Mouse (Mus musculus) limb, embryonic 12.5 days (tissue): ENCODE measurements around the gene Hist1h2ak. TPM values are rescaled to one million over a fixed set of nuclear protein-coding genes. Genes with fewer than 3 reads are reported as not detected.
"Not testable (repeated sequence)": the region's sequence is repeated elsewhere in the genome, so short reads cannot be mapped to it uniquely, and the experiment has no call there.

Experiments used
- ATAC-seq: fragments of 200-750 bp; cut with Nextera tagmentation; 2 replicates; pipeline ENCODE4 v1.8.0; 2017; ENCODE audit warnings: low read depth, moderate TSS enrichment; ENCODE audit not compliant: insufficient number of reproducible peaks, insufficient read depth, low FRiP score, low TSS enrichment
- H3K27ac ChIP-seq: fragments of 300-500 bp; sonication (generic); 2 replicates; pipeline ENCODE4 v1.5.1; 2016; ENCODE audit warnings: mild to moderate bottlenecking, moderate library complexity
- H3K27me3 ChIP-seq: fragments of 300-500 bp; sonication (generic); 2 replicates; pipeline ENCODE4 v1.6.1; 2016; ENCODE audit warnings: mild to moderate bottlenecking, moderate library complexity
- H3K36me3 ChIP-seq: fragments of 300-500 bp; sonication (generic); 2 replicates; pipeline ENCODE4 v1.6.1; 2016; ENCODE audit warnings: mild to moderate bottlenecking, moderate library complexity
- H3K4me1 ChIP-seq: fragments of 300-500 bp; sonication (generic); replicated peaks from 2 replicates; pipeline ENCODE4 v1.6.1; 2016
- H3K4me2 ChIP-seq: fragments of 300-500 bp; sonication (generic); 2 replicates; pipeline ENCODE4 v1.6.1; 2016; ENCODE audit warnings: mild to moderate bottlenecking, moderate library complexity
- H3K4me3 ChIP-seq: fragments of 300-500 bp; sonication (generic); replicated peaks from 2 replicates; pipeline ENCODE4 v1.5.1; 2016; ENCODE audit warnings: mild to moderate bottlenecking
- H3K9ac ChIP-seq: fragments of 300-500 bp; sonication (generic); replicated peaks from 2 replicates; pipeline ENCODE4 v1.6.1; 2016; ENCODE audit warnings: mild to moderate bottlenecking, moderate library complexity
- H3K9me3 ChIP-seq: fragments of 300-500 bp; sonication (generic); 2 replicates; pipeline ENCODE4 v1.6.1; 2016; ENCODE audit warnings: mild to moderate bottlenecking, moderate library complexity
- WGBS: fragments of 180-500 bp; shearing (Covaris S2); methylation state at CpG from one replicate; pipeline ENCODE4 v1.1.7; 2016; 5-methylcytosine and 5-hydroxymethylcytosine counted together
- polyA plus RNA-seq: library from polyadenylated mRNA; unstranded; fragments of >200 nt; fragmentation: Nextera tagmentation; extraction: Ambion mirVana; gene quantifications from 2 replicates; pipeline ENCODE4 v1.2.1, GENCODE M21; 2016

Gene Hist1h2ak
- polyA plus RNA-seq, 1 experiment from 2014 or later = 71.5 TPM

GRCm38 (mm10) chr13:21729544-21729943 is 24.1 kb downstream of the Hist1h2ak start:
- H3K27me3 ChIP-seq = no peaks in the 10 kb centered on the region
- H3K4me2 ChIP-seq = no peak overlapping the region
- no peak for ATAC-seq
- no peak overlapping the region for H3K4me3 ChIP-seq
- H3K36me3 ChIP-seq = no peaks in the 10 kb centered on the region
- H3K4me1 ChIP-seq = peaks cover 6% of the 10 kb centered on the region; the same call in 1 of the 2 replicates
- H3K9ac ChIP-seq = no peak overlapping the region
- H3K27ac ChIP-seq = no peak overlapping the region
- WGBS = 54% methylated on average over 1 of the region's 1 CpGs
- no peaks in the 10 kb centered on the region for H3K9me3 ChIP-seq

GRCm38 (mm10) chr13:21727948-21728572 is 25.6 kb downstream of the Hist1h2ak start:
- no peak for ATAC-seq
- H3K9ac ChIP-seq = no peak overlapping the region
- 25% methylated on average over 11 of the region's 11 CpGs for WGBS
- H3K4me3 ChIP-seq = no peak overlapping the region
- no peak overlapping the region for H3K4me2 ChIP-seq
- no peak overlapping the region for H3K27ac ChIP-seq
- no peaks in the 10 kb centered on the region for H3K27me3 ChIP-seq
- H3K4me1 ChIP-seq = peaks cover under 1% of the 10 kb centered on the region
- H3K9me3 ChIP-seq = no peaks in the 10 kb centered on the region
- no peaks in the 10 kb centered on the region for H3K36me3 ChIP-seq

GRCm38 (mm10) chr13:21722993-21723836 is 30.4 kb downstream of the Hist1h2ak start:
- WGBS = 20% methylated on average over 5 of the region's 5 CpGs
- Histone ChIP-seq H3K4me2 (peak overlapping the region; percentile 61), H3K4me3 (no peak overlapping the region), H3K9me3 (no peaks in the 10 kb centered on the region), H3K9ac (no peak overlapping the region), H3K27ac (peak overlapping the region; percentile 94), H3K4me1 (peaks cover 22% of the 10 kb centered on the region), H3K36me3 (no peaks in the 10 kb centered on the region), H3K27me3 (no peaks in the 10 kb centered on the region)
- ATAC-seq = no peak

GRCm38 (mm10) chr13:21722373-21722925 is 31.2 kb downstream of the Hist1h2ak start:
- Histone ChIP-seq H3K4me2 (peak overlapping the region; percentile 61), H3K27ac (peak overlapping the region; percentile 94), H3K4me1 (peaks cover 23% of the 10 kb centered on the region), H3K4me3 (peak overlapping the region; percentile 41), H3K27me3 (no peaks in the 10 kb centered on the region), H3K36me3 (no peaks in the 10 kb centered on the region), H3K9ac (peak overlapping the region; percentile 65), H3K9me3 (no peaks in the 10 kb centered on the region)
- no peak for ATAC-seq
- WGBS = 3% methylated on average over 11 of the region's 11 CpGs

GRCm38 (mm10) chr13:21721757-21722372 is 31.8 kb downstream of the Hist1h2ak start, which contains the start of gene Hist1h2bm:
Hist1h2bm (plus strand) TSS chr13:21722044.
- Histone ChIP-seq H3K4me2 (peak within 1 kb of the TSS; percentile 61), H3K27ac (peak within 1 kb of the TSS; percentile 94), H3K4me1 (peaks cover 23% of the 10 kb centered on the region), H3K4me3 (peak within 1 kb of the TSS; percentile 41), H3K9ac (peak within 1 kb of the TSS; percentile 65)
- H3K36me3 ChIP-seq, H3K9me3 ChIP-seq, H3K27me3 ChIP-seq: not testable (repeated sequence)
- WGBS = under 1% methylated on average over 37 of the region's 37 CpGs
- ATAC-seq = peak; percentile 98

DNA sequence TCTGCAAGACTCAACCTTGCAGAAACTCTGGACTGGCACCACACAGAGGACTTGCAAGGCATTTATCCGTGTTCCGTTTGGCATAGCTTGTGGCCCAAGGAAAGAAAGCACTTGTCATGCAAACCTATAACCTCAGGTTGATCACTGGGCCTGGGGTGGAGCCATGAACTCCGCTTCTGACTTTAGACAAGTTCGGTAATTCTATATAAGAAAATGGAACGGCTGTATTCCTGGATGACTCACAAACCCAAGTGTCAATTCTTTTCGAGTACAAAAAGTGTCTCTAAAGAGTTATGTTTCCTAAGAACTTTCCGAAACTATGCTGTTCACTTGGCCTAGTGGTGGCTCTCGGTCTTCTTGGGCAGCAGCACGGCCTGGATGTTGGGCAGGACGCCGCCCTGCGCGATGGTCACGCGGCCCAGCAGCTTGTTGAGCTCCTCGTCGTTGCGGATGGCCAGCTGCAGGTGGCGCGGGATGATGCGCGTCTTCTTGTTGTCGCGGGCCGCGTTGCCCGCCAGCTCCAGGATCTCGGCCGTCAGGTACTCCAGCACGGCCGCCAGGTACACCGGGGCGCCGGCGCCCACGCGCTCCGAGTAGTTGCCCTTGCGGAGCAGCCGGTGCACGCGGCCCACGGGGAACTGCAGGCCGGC is 32.4 kb downstream of the Hist1h2ak start:
- peak overlapping the region; percentile 41 for H3K4me3 ChIP-seq
- H3K27me3 ChIP-seq, H3K9me3 ChIP-seq, ATAC-seq, H3K36me3 ChIP-seq: not testable (repeated sequence)
- H3K4me2 ChIP-seq = peak overlapping the region; percentile 61
- peaks cover 23% of the 10 kb centered on the region for H3K4me1 ChIP-seq
- 3% methylated on average over 22 of the region's 44 CpGs for WGBS
- H3K27ac ChIP-seq = peak overlapping the region; percentile 94
- peak overlapping the region; percentile 65 for H3K9ac ChIP-seq

- Histone ChIP-seq H3K9ac (peak overlapping the region; percentile 80), H3K4me1 (peaks cover 30% of the 10 kb centered on the region), H3K27me3 (no peaks in the 10 kb centered on the region), H3K9me3 (no peaks in the 10 kb centered on the region), H3K36me3 (no peaks in the 10 kb centered on the region), H3K4me2 (peak overlapping the region; percentile 70), H3K27ac (peak overlapping the region; percentile 95), H3K4me3 (peak overlapping the region; percentile 50)
- ATAC-seq = no peak
- 57% methylated on average over 4 of the region's 4 CpGs for WGBS
Measured at GRCm38 (mm10) chr13:21718381-21719080, 35.1 kb downstream of the Hist1h2ak start.

GRCm38 (mm10) chr13:21717397-21718357 is 36.0 kb downstream of the Hist1h2ak start, which contains the start of gene Hist1h3h:
Hist1h3h (plus strand) TSS chr13:21717659.
- not testable (repeated sequence) for H3K9me3 ChIP-seq, H3K27me3 ChIP-seq, H3K36me3 ChIP-seq
- H3K4me3 ChIP-seq = peak within 1 kb of the TSS; percentile 50
- H3K27ac ChIP-seq = peak within 1 kb of the TSS; percentile 97
- under 1% methylated on average over 26 of the region's 56 CpGs for WGBS
- peaks cover 27% of the 10 kb centered on the region for H3K4me1 ChIP-seq
- peak within 1 kb of the TSS; percentile 80 for H3K9ac ChIP-seq
- peak; percentile 24; the same call in 1 of the 2 replicates for ATAC-seq
- H3K4me2 ChIP-seq = peak within 1 kb of the TSS; percentile 78

- 0 out of 2 replicates have a peak, but pooled peaks have one; percentile 6 for ATAC-seq
- H3K27ac ChIP-seq = peak overlapping the region; percentile 97
- H3K4me2 ChIP-seq = peak overlapping the region; percentile 78
- not testable (repeated sequence) for H3K9me3 ChIP-seq, H3K36me3 ChIP-seq, H3K27me3 ChIP-seq
- H3K9ac ChIP-seq = peak overlapping the region; percentile 78
- 1% methylated on average over 15 of the region's 38 CpGs for WGBS
- H3K4me1 ChIP-seq = peaks cover 27% of the 10 kb centered on the region
- H3K4me3 ChIP-seq = peak overlapping the region; percentile 47
Measured at GRCm38 (mm10) chr13:21716540-21717391, 36.9 kb downstream of the Hist1h2ak start.
